Mouse (Mus musculus): ENCODE results near the gene Gm49395. TPM values are rescaled to one million over a fixed set of nuclear protein-coding genes. Genes with fewer than 3 reads are reported as not detected.

The Gm49395 gene
- total RNA-seq, 2 experiments from 2014 or later = 3.0 to 4.6 TPM

GRCm38 (mm10) chr13:115067968-115068330, 33.8 kb downstream of the Gm49395 start:
- DNase-seq = no peak
- intact Hi-C loops (cut with DNase I; ENCODE audit: low total_unique reads) = no loop called here

GRCm38 (mm10) chr13:115067324-115067967, 34.3 kb downstream of the Gm49395 start:
- DNase-seq = no peak
- intact Hi-C loops (cut with DNase I; ENCODE audit: low total_unique reads) = no loop called here

- intact Hi-C loops (cut with DNase I; ENCODE audit: low total_unique reads) = no loop called here
Measured at GRCm38 (mm10) chr13:115057555-115057954, 44.2 kb downstream of the Gm49395 start.

GRCm38 (mm10) chr13:115054783-115055182, 46.9 kb downstream of the Gm49395 start:
- intact Hi-C loops (cut with DNase I; ENCODE audit: low total_unique reads) = no loop called here
- no peak for DNase-seq

More at GRCm38 (mm10) chr13:115057555-115057954, 44.2 kb downstream of the Gm49395 start:
- DNase-seq = no peak

GRCm38 (mm10) chr13:115052568-115052967, 49.2 kb downstream of the Gm49395 start:
- DNase-seq = no peak
- intact Hi-C loops (cut with DNase I; ENCODE audit: low total_unique reads) = no loop called here

- intact Hi-C loops (cut with DNase I; ENCODE audit: low total_unique reads) = no loop called here
- no peak for DNase-seq
Measured at GRCm38 (mm10) chr13:115050660-115051559, 50.8 kb downstream of the Gm49395 start.

GRCm38 (mm10) chr13:115042652-115043051, 59.1 kb downstream of the Gm49395 start:
- intact Hi-C loops (cut with DNase I; ENCODE audit: low total_unique reads) = no loop called here
- no peak for DNase-seq

GRCm38 (mm10) chr13:115037304-115037703, 64.4 kb downstream of the Gm49395 start:
- intact Hi-C loops (cut with DNase I; ENCODE audit: low total_unique reads) = no loop called here
- DNase-seq = no peak

- intact Hi-C loops (cut with DNase I; ENCODE audit: low total_unique reads) = no loop called here
- DNase-seq = no peak
Measured at GRCm38 (mm10) chr13:115035387-115035786, 66.3 kb downstream of the Gm49395 start.

GRCm38 (mm10) chr13:115033135-115033534, 68.6 kb downstream of the Gm49395 start:
- DNase-seq = no peak
- intact Hi-C loops (cut with DNase I; ENCODE audit: low total_unique reads) = no loop called here

GRCm38 (mm10) chr13:115031177-115032000, 70.3 kb downstream of the Gm49395 start:
- intact Hi-C loops (cut with DNase I; ENCODE audit: low total_unique reads) = no loop called here
- no peak for DNase-seq

GRCm38 (mm10) chr13:115025394-115025793, 76.3 kb downstream of the Gm49395 start:
- no peak for DNase-seq
- intact Hi-C loops (cut with DNase I; ENCODE audit: low total_unique reads) = no loop called here

GRCm38 (mm10) chr13:115022117-115022787, 79.5 kb downstream of the Gm49395 start:
- intact Hi-C loops (cut with DNase I; ENCODE audit: low total_unique reads) = no loop called here
- no peak for DNase-seq

- intact Hi-C loops (cut with DNase I; ENCODE audit: low total_unique reads) = no loop called here
Measured at GRCm38 (mm10) chr13:115021411-115021810, 80.3 kb downstream of the Gm49395 start.

GRCm38 (mm10) chr13:115020727-115021126, 81.0 kb downstream of the Gm49395 start:
- intact Hi-C loops (cut with DNase I; ENCODE audit: low total_unique reads) = no loop called here
- DNase-seq = no peak

More at GRCm38 (mm10) chr13:115021411-115021810, 80.3 kb downstream of the Gm49395 start:
- DNase-seq = no peak

- DNase-seq = no peak
- intact Hi-C loops (cut with DNase I; ENCODE audit: low total_unique reads) = no loop called here
Measured at GRCm38 (mm10) chr13:115017545-115017944, 84.2 kb downstream of the Gm49395 start.

- intact Hi-C loops (cut with DNase I; ENCODE audit: low total_unique reads) = no loop called here
Measured at GRCm38 (mm10) chr13:115011547-115011946, 90.2 kb downstream of the Gm49395 start.

GRCm38 (mm10) chr13:115006213-115006835, 95.4 kb downstream of the Gm49395 start:
- intact Hi-C loops (cut with DNase I; ENCODE audit: low total_unique reads) = no loop called here
- DNase-seq = no peak

More at GRCm38 (mm10) chr13:115011547-115011946, 90.2 kb downstream of the Gm49395 start:
- no peak for DNase-seq

GRCm38 (mm10) chr13:115005342-115005741, 96.4 kb downstream of the Gm49395 start:
- DNase-seq = no peak
- intact Hi-C loops (cut with DNase I; ENCODE audit: low total_unique reads) = no loop called here

Data from gastrocnemius, postnatal 14 days (tissue).